Mouse (Mus musculus): ENCODE data around the gene Arid2. TPM values are rescaled to one million over a fixed set of nuclear protein-coding genes. Genes with fewer than 3 reads are reported as not detected.
A peak's percentile ranks its signal among the peaks of the same experiment; 100 is the strongest.

The Arid2 gene
- polyA plus RNA-seq, 1 experiment from 2014 or later: 33.1 TPM

- H3K9me3 ChIP-seq: no peaks in the 10 kb centered on the region
- H3K4me1 ChIP-seq: peaks cover 24% of the 10 kb centered on the region
- peak overlapping the region; percentile 100 for H3K27ac ChIP-seq
- H3K4me3 ChIP-seq: peak overlapping the region; percentile 88
- ATAC-seq (ENCODE audit: insufficient number of reproducible peaks, insufficient read depth, low FRiP score, low TSS enrichment): peak; percentile 16; the same call in 1 of the 2 replicates
- no peaks in the 10 kb centered on the region for H3K27me3 ChIP-seq
- H3K36me3 ChIP-seq: no peaks in the 10 kb centered on the region
- H3K4me2 ChIP-seq (replicated peaks): peak overlapping the region; percentile 81
- peak overlapping the region; percentile 99 for H3K9ac ChIP-seq
- whole genome bisulfite sequencing: 0% methylated on average over 15 of the region's 63 CpGs
Measured at GRCm38 (mm10) chr15:96286935-96287292, 404 bp upstream of the Arid2 start.

GRCm38 (mm10) chr15:96287976-96288835 lies 888 bp downstream of the Arid2 start:
- no peaks in the 10 kb centered on the region for H3K27me3 ChIP-seq
- no peaks in the 10 kb centered on the region for H3K36me3 ChIP-seq
- H3K4me1 ChIP-seq: peaks cover 16% of the 10 kb centered on the region
- H3K4me2 ChIP-seq (replicated peaks): peak overlapping the region; percentile 81
- ATAC-seq (ENCODE audit: insufficient number of reproducible peaks, insufficient read depth, low FRiP score, low TSS enrichment): no peak
- H3K4me3 ChIP-seq: peak overlapping the region; percentile 88
- H3K27ac ChIP-seq: peak overlapping the region; percentile 100
- under 1% methylated on average over 74 of the region's 97 CpGs for WGBS
- H3K9ac ChIP-seq: peak overlapping the region; percentile 99
- no peaks in the 10 kb centered on the region for H3K9me3 ChIP-seq

- ATAC-seq (ENCODE audit: insufficient number of reproducible peaks, insufficient read depth, low FRiP score, low TSS enrichment): no peak
- peaks cover 10% of the 10 kb centered on the region for H3K4me1 ChIP-seq
- peak overlapping the region; percentile 99 for H3K9ac ChIP-seq
- peak overlapping the region; percentile 81 for H3K4me2 ChIP-seq (replicated peaks)
- no peaks in the 10 kb centered on the region for H3K36me3 ChIP-seq
- 6% methylated on average over 9 of the region's 9 CpGs for WGBS
- H3K4me3 ChIP-seq: peak overlapping the region; percentile 88
- no peaks in the 10 kb centered on the region for H3K9me3 ChIP-seq
- H3K27me3 ChIP-seq: no peaks in the 10 kb centered on the region
- H3K27ac ChIP-seq: peak overlapping the region; percentile 100
Measured at GRCm38 (mm10) chr15:96288836-96289390, 1.6 kb downstream of the Arid2 start.

GRCm38 (mm10) chr15:96290001-96290400 lies 2.7 kb downstream of the Arid2 start:
- WGBS: 63% methylated on average over 1 of the region's 1 CpGs
- Histone ChIP-seq H3K4me2 (replicated peaks) (peak overlapping the region; percentile 37), H3K27ac (no peak overlapping the region), H3K9ac (no peak overlapping the region), H3K4me3 (0 out of 2 replicates have a peak overlapping the region, but pooled peaks have one; percentile 13), H3K36me3 (no peaks in the 10 kb centered on the region), H3K27me3 (no peaks in the 10 kb centered on the region), H3K9me3 (no peaks in the 10 kb centered on the region), H3K4me1 (peaks cover 7% of the 10 kb centered on the region; the same call in 1 of the 2 replicates)
- ATAC-seq (ENCODE audit: insufficient number of reproducible peaks, insufficient read depth, low FRiP score, low TSS enrichment): no peak

GRCm38 (mm10) chr15:96293444-96293843 lies 6.1 kb downstream of the Arid2 start:
- H3K36me3 ChIP-seq: 0 out of 2 replicates have a peak, but pooled peaks cover 2% of the 10 kb centered on the region
- no peak overlapping the region for H3K9ac ChIP-seq
- H3K4me1 ChIP-seq: peaks cover 7% of the 10 kb centered on the region; the same call in 1 of the 2 replicates
- H3K4me3 ChIP-seq: no peak overlapping the region
- H3K9me3 ChIP-seq: no peaks in the 10 kb centered on the region
- no peak for ATAC-seq (ENCODE audit: insufficient number of reproducible peaks, insufficient read depth, low FRiP score, low TSS enrichment)
- H3K27ac ChIP-seq: no peak overlapping the region
- H3K27me3 ChIP-seq: no peaks in the 10 kb centered on the region
- 70% methylated on average over 3 of the region's 3 CpGs for WGBS
- no peak overlapping the region for H3K4me2 ChIP-seq (replicated peaks)

GRCm38 (mm10) chr15:96297078-96297590 lies 9.8 kb downstream of the Arid2 start:
- Histone ChIP-seq H3K9ac (no peak overlapping the region), H3K4me3 (no peak overlapping the region), H3K36me3 (peaks cover 9% of the 10 kb centered on the region), H3K4me1 (0 out of 2 replicates have a peak, but pooled peaks cover 1% of the 10 kb centered on the region), H3K27ac (no peak overlapping the region), H3K9me3 (no peaks in the 10 kb centered on the region), H3K4me2 (replicated peaks) (no peak overlapping the region), H3K27me3 (no peaks in the 10 kb centered on the region)
- no peak for ATAC-seq (ENCODE audit: insufficient number of reproducible peaks, insufficient read depth, low FRiP score, low TSS enrichment)
- WGBS: 82% methylated on average over 9 of the region's 9 CpGs

GRCm38 (mm10) chr15:96297623-96298188 lies 10.4 kb downstream of the Arid2 start:
- no peak for ATAC-seq (ENCODE audit: insufficient number of reproducible peaks, insufficient read depth, low FRiP score, low TSS enrichment)
- WGBS: 95% methylated on average over 9 of the region's 9 CpGs
- H3K4me1 ChIP-seq: no peaks in the 10 kb centered on the region
- H3K9me3 ChIP-seq: no peaks in the 10 kb centered on the region
- H3K27me3 ChIP-seq: no peaks in the 10 kb centered on the region
- no peak overlapping the region for H3K9ac ChIP-seq
- H3K4me3 ChIP-seq: no peak overlapping the region
- peaks cover 13% of the 10 kb centered on the region for H3K36me3 ChIP-seq
- H3K27ac ChIP-seq: no peak overlapping the region
- H3K4me2 ChIP-seq (replicated peaks): no peak overlapping the region

- no peaks in the 10 kb centered on the region for H3K4me1 ChIP-seq
- H3K4me3 ChIP-seq: no peak overlapping the region
- no peak overlapping the region for H3K9ac ChIP-seq
- H3K27ac ChIP-seq: no peak overlapping the region
- H3K4me2 ChIP-seq (replicated peaks): no peak overlapping the region
- ATAC-seq (ENCODE audit: insufficient number of reproducible peaks, insufficient read depth, low FRiP score, low TSS enrichment): no peak
- WGBS: 78% methylated on average over 6 of the region's 6 CpGs
- no peaks in the 10 kb centered on the region for H3K27me3 ChIP-seq
- no peaks in the 10 kb centered on the region for H3K9me3 ChIP-seq
- peaks cover 31% of the 10 kb centered on the region for H3K36me3 ChIP-seq
Measured at GRCm38 (mm10) chr15:96309310-96309709, 22.0 kb downstream of the Arid2 start.

GRCm38 (mm10) chr15:96312902-96313301 lies 25.6 kb downstream of the Arid2 start:
- H3K4me3 ChIP-seq: no peak overlapping the region
- H3K4me2 ChIP-seq (replicated peaks): no peak overlapping the region
- 89% methylated on average over 1 of the region's 1 CpGs for WGBS
- H3K9me3 ChIP-seq: no peaks in the 10 kb centered on the region
- no peak overlapping the region for H3K9ac ChIP-seq
- ATAC-seq (ENCODE audit: insufficient number of reproducible peaks, insufficient read depth, low FRiP score, low TSS enrichment): no peak
- no peaks in the 10 kb centered on the region for H3K27me3 ChIP-seq
- H3K4me1 ChIP-seq: no peaks in the 10 kb centered on the region
- H3K36me3 ChIP-seq: peaks cover 19% of the 10 kb centered on the region
- no peak overlapping the region for H3K27ac ChIP-seq

GRCm38 (mm10) chr15:96315664-96316063 lies 28.3 kb downstream of the Arid2 start:
- Histone ChIP-seq H3K9ac (no peak overlapping the region), H3K27ac (no peak overlapping the region), H3K27me3 (no peaks in the 10 kb centered on the region), H3K9me3 (no peaks in the 10 kb centered on the region), H3K4me2 (replicated peaks) (no peak overlapping the region), H3K4me3 (no peak overlapping the region), H3K36me3 (peaks cover 19% of the 10 kb centered on the region), H3K4me1 (no peaks in the 10 kb centered on the region)
- no peak for ATAC-seq (ENCODE audit: insufficient number of reproducible peaks, insufficient read depth, low FRiP score, low TSS enrichment)
- 43% methylated on average over 1 of the region's 1 CpGs for WGBS

GRCm38 (mm10) chr15:96319335-96319734 lies 32.0 kb downstream of the Arid2 start:
- Histone ChIP-seq H3K4me1 (no peaks in the 10 kb centered on the region), H3K27me3 (no peaks in the 10 kb centered on the region), H3K27ac (no peak overlapping the region), H3K9me3 (no peaks in the 10 kb centered on the region), H3K4me3 (no peak overlapping the region), H3K4me2 (replicated peaks) (no peak overlapping the region), H3K36me3 (peaks cover 2% of the 10 kb centered on the region; the same call in 1 of the 2 replicates), H3K9ac (no peak overlapping the region)
- ATAC-seq (ENCODE audit: insufficient number of reproducible peaks, insufficient read depth, low FRiP score, low TSS enrichment): no peak
- WGBS: 82% methylated on average over 8 of the region's 8 CpGs

Measured in embryonic facial prominence, embryonic 12.5 days (tissue).